Mouse (Mus musculus): Measurements from ENCODE around the gene Fbxo10. TPM values are rescaled to one million over a fixed set of nuclear protein-coding genes. Genes with fewer than 3 reads are reported as not detected.
"Not testable (repeated sequence)": the region's sequence is repeated elsewhere in the genome, so short reads cannot be mapped to it uniquely, and the experiment has no call there.

Fbxo10 gene
- total RNA-seq, 1 experiment from 2014 or later = 6.9 TPM

DNA sequence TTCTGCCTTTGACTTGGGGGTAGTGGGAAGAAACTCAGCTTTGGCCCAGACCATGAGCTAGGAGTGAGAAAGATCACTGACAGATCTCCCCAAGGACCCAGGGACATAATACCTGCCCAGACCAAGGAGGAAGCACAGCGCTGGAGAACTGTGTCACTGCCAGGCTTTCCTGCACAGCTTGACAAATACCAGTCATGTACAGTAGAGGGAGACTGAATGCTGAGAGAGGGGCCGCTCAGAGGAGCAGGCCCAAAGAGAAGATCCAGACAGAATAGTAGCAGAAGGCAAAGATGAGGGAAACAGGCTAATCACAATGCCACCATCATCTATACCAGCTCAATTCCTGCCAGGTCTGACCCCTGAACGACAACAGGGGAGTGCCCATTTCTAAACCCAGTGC, 29.5 kb downstream of the Fbxo10 start:
- ATAC-seq (replicated peaks; ENCODE audit: low read depth, poor library complexity, severe bottlenecking) = peak; percentile 95

GRCm38 (mm10) chr4:45047956-45048355, 36.4 kb downstream of the Fbxo10 start:
- no peak for ATAC-seq (replicated peaks; ENCODE audit: low read depth, poor library complexity, severe bottlenecking)

DNA sequence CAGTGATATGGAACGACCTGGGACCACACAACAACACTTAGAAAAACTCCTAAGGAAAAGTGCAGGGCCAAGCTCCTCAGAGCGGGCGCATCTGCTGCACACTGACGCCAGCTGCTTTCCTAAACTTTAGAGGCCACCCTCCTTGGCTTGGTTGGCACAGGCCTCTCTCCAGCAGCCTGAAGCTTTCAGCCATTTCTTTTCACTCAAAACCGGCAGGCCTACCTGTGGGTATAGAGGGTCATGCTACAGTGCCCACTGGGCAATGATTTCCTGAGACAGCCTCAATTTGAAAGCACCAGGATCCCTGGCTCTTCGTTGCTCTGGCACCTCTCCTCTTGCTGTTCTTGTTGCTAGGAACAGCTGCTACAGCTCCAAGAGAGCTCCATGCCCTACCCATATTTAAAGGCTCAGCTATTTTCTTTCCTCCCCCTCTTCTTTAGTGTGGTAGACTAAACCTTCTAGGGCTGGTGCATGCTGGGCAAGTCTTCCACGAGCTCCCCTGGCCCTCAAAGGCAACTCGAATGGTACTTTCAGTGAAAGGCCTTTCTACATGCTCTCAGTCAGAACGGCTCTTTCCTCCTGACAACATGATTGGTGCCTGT, 37.0 kb downstream of the Fbxo10 start:
- no peak for ATAC-seq (replicated peaks; ENCODE audit: low read depth, poor library complexity, severe bottlenecking)

DNA sequence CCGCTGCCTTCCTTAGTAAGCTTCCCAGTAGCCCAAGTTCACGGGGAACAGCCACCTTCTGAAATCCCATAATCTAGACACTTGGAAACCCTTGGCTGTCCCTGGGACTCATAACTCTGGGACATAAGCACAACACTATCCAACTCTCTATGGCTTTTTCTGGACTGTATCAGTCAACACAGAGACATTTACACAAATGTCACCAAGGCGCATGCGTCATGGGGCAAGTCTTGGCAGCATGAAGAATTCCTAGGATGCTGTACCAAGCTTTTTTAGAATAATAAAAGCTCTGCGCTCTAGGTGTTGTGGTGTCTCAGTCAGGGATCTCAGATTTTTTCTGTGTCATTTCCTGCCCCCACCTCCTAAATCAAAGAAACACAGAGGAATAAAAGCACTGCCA, 37.7 kb downstream of the Fbxo10 start:
- ATAC-seq (replicated peaks; ENCODE audit: low read depth, poor library complexity, severe bottlenecking) = no peak

- ATAC-seq (replicated peaks; ENCODE audit: low read depth, poor library complexity, severe bottlenecking) = no peak
These were observed 43.6 kb downstream of the Fbxo10 start for GRCm38 (mm10) chr4:45040795-45041194.

GRCm38 (mm10) chr4:45039546-45039945, 44.9 kb downstream of the Fbxo10 start:
- not testable (repeated sequence) for ATAC-seq (replicated peaks; ENCODE audit: low read depth, poor library complexity, severe bottlenecking)

GRCm38 (mm10) chr4:45038879-45039278, 45.5 kb downstream of the Fbxo10 start:
- ATAC-seq (replicated peaks; ENCODE audit: low read depth, poor library complexity, severe bottlenecking) = not testable (repeated sequence)

DNA sequence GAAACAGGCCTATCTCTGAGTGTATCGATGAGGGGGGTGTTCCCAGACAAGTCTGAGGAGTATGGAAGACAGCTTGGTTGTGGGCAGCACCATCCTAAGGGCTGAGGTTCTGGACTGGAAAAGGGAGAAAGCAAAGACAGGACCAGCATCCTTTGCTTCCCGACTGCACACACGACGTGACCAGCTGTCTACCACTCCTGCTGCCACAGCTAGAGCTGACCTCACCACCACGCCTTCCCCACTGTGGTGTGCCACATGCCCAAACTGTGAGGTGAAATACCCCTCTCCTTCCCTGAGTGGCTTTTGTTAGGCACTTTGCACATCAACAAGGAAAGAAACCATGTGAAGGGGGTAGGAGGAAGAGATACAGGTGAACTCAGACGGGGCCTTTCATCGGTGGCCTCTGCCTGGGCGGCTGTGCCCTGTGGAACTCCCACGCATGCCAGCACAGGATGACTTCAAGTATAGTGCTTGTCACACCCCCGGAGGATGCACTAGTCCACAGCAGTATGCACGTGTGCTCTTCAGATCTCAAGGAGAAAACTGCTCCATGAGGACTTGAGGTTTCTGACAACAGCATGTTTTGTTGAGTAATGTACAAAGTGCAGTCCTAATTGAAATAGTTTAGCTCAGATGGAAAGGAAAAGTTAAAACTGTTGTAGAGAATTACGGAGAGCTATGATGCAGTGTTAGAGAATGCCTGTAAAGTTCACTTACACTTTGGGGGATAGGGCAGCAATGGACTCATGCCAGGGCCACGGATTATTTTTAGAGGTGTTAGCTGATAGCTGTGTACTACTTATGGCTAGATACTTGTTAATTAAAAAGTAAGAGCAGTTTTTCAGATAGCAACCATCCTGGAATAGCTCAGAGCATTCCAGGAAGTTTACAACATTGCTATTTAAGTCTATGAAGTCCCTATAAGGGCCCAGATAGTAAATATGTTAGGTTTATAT, 46.7 kb downstream of the Fbxo10 start:
- ATAC-seq (replicated peaks; ENCODE audit: low read depth, poor library complexity, severe bottlenecking) = no peak

DNA sequence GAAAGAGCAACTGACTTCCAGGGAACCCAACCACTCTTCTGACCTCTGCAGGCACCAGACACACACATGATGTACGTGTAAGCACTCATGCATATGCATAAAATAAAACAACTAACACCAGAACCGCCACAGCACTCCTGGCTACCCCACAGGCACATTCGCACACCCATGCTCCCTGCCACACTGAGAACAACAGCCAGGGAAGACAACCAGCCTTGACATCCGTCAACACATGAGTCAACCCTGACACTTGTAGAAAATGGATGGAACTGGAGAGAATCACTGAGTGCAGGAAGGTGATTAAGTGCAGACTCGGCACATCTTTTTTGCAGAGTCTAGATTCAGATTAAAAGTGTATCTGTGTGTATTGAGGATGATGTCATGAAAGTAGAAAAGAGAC, 47.8 kb downstream of the Fbxo10 start:
- no peak for ATAC-seq (replicated peaks; ENCODE audit: low read depth, poor library complexity, severe bottlenecking)

DNA sequence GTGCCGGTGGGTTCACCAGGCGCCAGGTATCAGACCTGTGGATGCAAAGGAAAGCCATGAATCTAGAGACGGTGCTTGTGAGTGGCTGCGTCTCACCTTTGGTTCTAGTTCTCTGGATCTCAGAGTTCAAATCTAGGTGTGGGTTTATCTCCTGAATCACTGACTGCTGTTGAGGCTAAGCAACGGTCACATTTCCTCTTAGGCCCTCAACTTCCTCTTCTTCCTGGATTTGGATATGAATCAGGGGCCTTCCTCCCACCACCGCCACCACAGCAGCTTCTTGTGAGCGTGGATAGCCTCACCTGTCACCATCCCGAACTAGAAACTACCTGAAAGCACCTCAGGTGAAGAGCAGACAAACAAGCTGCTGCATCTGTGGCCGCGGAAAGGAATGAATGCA, 48.4 kb downstream of the Fbxo10 start:
- ATAC-seq (replicated peaks; ENCODE audit: low read depth, poor library complexity, severe bottlenecking) = 0 out of 2 replicates have a peak, but pooled peaks have one; percentile 34

- no peak for ATAC-seq (replicated peaks; ENCODE audit: low read depth, poor library complexity, severe bottlenecking)
These were observed 49.4 kb downstream of the Fbxo10 start for GRCm38 (mm10) chr4:45034693-45035628.

GRCm38 (mm10) chr4:45032586-45032985, 51.8 kb downstream of the Fbxo10 start:
- ATAC-seq (replicated peaks; ENCODE audit: low read depth, poor library complexity, severe bottlenecking) = peak; percentile 68

GRCm38 (mm10) chr4:45026459-45026858, 57.9 kb downstream of the Fbxo10 start:
- ATAC-seq (replicated peaks; ENCODE audit: low read depth, poor library complexity, severe bottlenecking) = no peak

- no peak for ATAC-seq (replicated peaks; ENCODE audit: low read depth, poor library complexity, severe bottlenecking)
These were observed 65.4 kb downstream of the Fbxo10 start for GRCm38 (mm10) chr4:45019009-45019408.

- peak; percentile 91 for ATAC-seq (replicated peaks; ENCODE audit: low read depth, poor library complexity, severe bottlenecking)
These were observed 65.9 kb downstream of the Fbxo10 start, which contains the start of gene Polr1e for GRCm38 (mm10) chr4:45018452-45018980. TSS of gene Polr1e (plus strand) at chr4:45018583.

- no peak for ATAC-seq (replicated peaks; ENCODE audit: low read depth, poor library complexity, severe bottlenecking)
These were observed 68.8 kb downstream of the Fbxo10 start for GRCm38 (mm10) chr4:45015615-45016014.

GRCm38 (mm10) chr4:45013537-45013936, 70.9 kb downstream of the Fbxo10 start:
- ATAC-seq (replicated peaks; ENCODE audit: low read depth, poor library complexity, severe bottlenecking) = no peak

- ATAC-seq (replicated peaks; ENCODE audit: low read depth, poor library complexity, severe bottlenecking) = peak; percentile 41
These were observed 71.4 kb downstream of the Fbxo10 start for GRCm38 (mm10) chr4:45013031-45013431.

- ATAC-seq (replicated peaks; ENCODE audit: low read depth, poor library complexity, severe bottlenecking) = peak; percentile 84
These were observed 72.1 kb downstream of the Fbxo10 start, which contains the start of gene Zbtb5 for GRCm38 (mm10) chr4:45012105-45012975. TSS of gene Zbtb5 (minus strand) at chr4:45012412.
